ENCODE assay signal across 8 mouse cellular contexts in the genomic region with DNA sequence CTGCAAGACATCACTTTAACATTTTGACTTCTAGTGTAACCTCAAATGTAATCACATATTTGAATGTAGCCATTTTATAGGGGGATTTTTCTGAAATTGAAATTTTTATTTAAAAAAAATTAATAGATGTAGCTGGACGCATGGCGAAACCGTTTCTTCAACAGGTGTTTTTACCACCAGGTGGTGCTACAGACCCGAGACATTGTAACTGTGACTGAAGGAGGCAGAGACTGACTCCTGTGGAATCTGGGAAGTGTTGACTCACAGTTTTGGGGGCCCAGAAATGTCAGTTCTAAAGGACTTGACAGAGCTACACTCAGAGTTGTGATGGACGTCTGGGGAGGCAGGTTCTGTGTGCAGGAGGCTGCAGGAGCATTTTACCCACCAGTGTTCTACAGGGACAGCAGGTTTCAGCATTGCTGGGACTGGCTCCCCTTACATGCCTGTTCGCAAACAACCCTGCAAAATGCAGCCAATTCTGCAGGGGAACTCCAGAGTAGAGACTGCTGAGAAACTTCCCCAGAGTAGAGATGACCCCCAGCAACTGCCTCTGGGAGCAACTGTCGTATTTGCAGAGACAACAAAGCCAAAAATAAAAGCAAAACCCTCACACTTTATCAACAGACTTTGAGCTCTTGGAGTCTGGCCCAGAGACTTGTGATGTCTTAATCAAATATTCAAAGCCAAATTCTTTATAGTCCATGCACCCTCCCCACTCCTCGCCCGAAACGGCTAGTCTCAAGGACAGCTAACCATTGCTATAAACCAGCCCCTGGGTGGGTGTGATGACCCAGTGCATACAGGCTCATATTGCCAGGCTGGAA. TPM values are rescaled to one million over a fixed set of nuclear protein-coding genes. Genes with fewer than 3 reads are reported as not detected.
DNase-seq lines count a peak whose midpoint lies in the region; ATAC-seq lines count a peak whose summit lies in the region.

No protein-coding gene starts in this region.

- no peaks in the 10 kb centered on the region for H3K4me1 ChIP-seq in embryonic facial prominence, embryonic 12.5 days
- peaks cover 13% of the 10 kb centered on the region for H3K4me1 ChIP-seq in heart, embryonic 12.5 days (replicated peaks)
- peaks cover 14% of the 10 kb centered on the region for H3K4me1 ChIP-seq in kidney, embryonic 15.5 days
- H3K4me1 ChIP-seq in neural tube, embryonic 14.5 days (ENCODE audit: control insufficient read depth, insufficient read depth, low read length), result no peaks in the 10 kb centered on the region

- H3K4me2 ChIP-seq in embryonic facial prominence, embryonic 12.5 days (replicated peaks), result no peak overlapping the region
- H3K4me2 ChIP-seq in heart, embryonic 12.5 days, result no peak overlapping the region
- no peak overlapping the region for H3K4me2 ChIP-seq in kidney, embryonic 15.5 days
- no peak overlapping the region for H3K4me2 ChIP-seq in neural tube, embryonic 14.5 days (ENCODE audit: low read depth, low read length)

- 0 out of 2 replicates have a peak, but pooled peaks have one; percentile 22 for ATAC-seq in embryonic facial prominence, embryonic 12.5 days (ENCODE audit: insufficient number of reproducible peaks, insufficient read depth, low FRiP score, low TSS enrichment)
- ATAC-seq in heart, embryonic 12.5 days (ENCODE audit: insufficient number of reproducible peaks, low FRiP score), result peak; percentile 45; the same call in 1 of the 2 replicates
- ATAC-seq in kidney, embryonic 15.5 days (replicated peaks; ENCODE audit: low FRiP score), result peak; percentile 49; the same call in 1 of the 2 replicates
- ATAC-seq in neural tube, embryonic 14.5 days (ENCODE audit: low read depth), result peak; percentile 49; the same call in 1 of the 2 replicates

- H3K9me3 ChIP-seq in embryonic facial prominence, embryonic 12.5 days, result no peaks in the 10 kb centered on the region
- H3K9me3 ChIP-seq in heart, embryonic 12.5 days (replicated peaks), result no peaks in the 10 kb centered on the region
- no peaks in the 10 kb centered on the region for H3K9me3 ChIP-seq in kidney, embryonic 15.5 days (replicated peaks)
- H3K9me3 ChIP-seq in neural tube, embryonic 14.5 days (ENCODE audit: control insufficient read depth, low read length), result no peaks in the 10 kb centered on the region

- H3K4me3 ChIP-seq in embryonic facial prominence, embryonic 12.5 days, result no peak overlapping the region
- H3K4me3 ChIP-seq in heart, embryonic 12.5 days, result no peak overlapping the region
- no peak overlapping the region for H3K4me3 ChIP-seq in kidney, embryonic 15.5 days (replicated peaks)
- no peak overlapping the region for H3K4me3 ChIP-seq in neural tube, embryonic 14.5 days (ENCODE audit: low read depth, low read length)

- H3K9ac ChIP-seq in embryonic facial prominence, embryonic 12.5 days, result no peak overlapping the region
- no peak overlapping the region for H3K9ac ChIP-seq in heart, embryonic 12.5 days
- no peak overlapping the region for H3K9ac ChIP-seq in kidney, embryonic 15.5 days
- no peak overlapping the region for H3K9ac ChIP-seq in neural tube, embryonic 14.5 days (replicated peaks; ENCODE audit: low read depth, low read length)

- no peaks in the 10 kb centered on the region for H3K36me3 ChIP-seq in embryonic facial prominence, embryonic 12.5 days
- no peaks in the 10 kb centered on the region for H3K36me3 ChIP-seq in heart, embryonic 12.5 days
- H3K36me3 ChIP-seq in kidney, embryonic 15.5 days, result no peaks in the 10 kb centered on the region
- no peaks in the 10 kb centered on the region for H3K36me3 ChIP-seq in neural tube, embryonic 14.5 days (ENCODE audit: control insufficient read depth, insufficient read depth, low read length)

- no peaks in the 10 kb centered on the region for H3K27me3 ChIP-seq in embryonic facial prominence, embryonic 12.5 days
- no peaks in the 10 kb centered on the region for H3K27me3 ChIP-seq in heart, embryonic 12.5 days (replicated peaks)
- no peaks in the 10 kb centered on the region for H3K27me3 ChIP-seq in kidney, embryonic 15.5 days
- no peaks in the 10 kb centered on the region for H3K27me3 ChIP-seq in neural tube, embryonic 14.5 days (ENCODE audit: control insufficient read depth, insufficient read depth, low read length)

- WGBS in embryonic facial prominence, embryonic 12.5 days, result 40% methylated on average over 10 of the region's 10 CpGs
- WGBS in heart, embryonic 12.5 days, result 29% methylated on average over 10 of the region's 10 CpGs
- 22% methylated on average over 10 of the region's 10 CpGs for WGBS in kidney, embryonic 15.5 days
- WGBS in neural tube, embryonic 14.5 days, result 37% methylated on average over 10 of the region's 10 CpGs

- peak; percentile 79 for DNase-seq in B cell, adult 2 months
- DNase-seq in adrenal gland, postnatal 10 days, result peak; percentile 85
- DNase-seq in liver, result peak; percentile 80
- DNase-seq in testis, postnatal 10 days (ENCODE audit: low spot score), result peak; percentile 84

- H3K27ac ChIP-seq in embryonic facial prominence, embryonic 12.5 days, result no peak overlapping the region
- no peak overlapping the region for H3K27ac ChIP-seq in heart, embryonic 12.5 days (ENCODE audit: poor library complexity, severe bottlenecking)
- H3K27ac ChIP-seq in kidney, embryonic 15.5 days, result peak overlapping the region; percentile 70
- H3K27ac ChIP-seq in neural tube, embryonic 14.5 days (ENCODE audit: low read depth, low read length), result no peak overlapping the region

RNA-seq across cellular contexts. Expression of a gene that starts 4.5 kb away (rescaled TPM):
- not detected for total RNA-seq in adrenal gland, postnatal 10 days (2021)
- not detected in 2 replicates for polyA plus RNA-seq in embryonic facial prominence, embryonic 12.5 days (2016; fragmentation: Nextera tagmentation; extraction: Ambion mirVana)
- not detected in 2 replicates for polyA plus RNA-seq in heart, embryonic 12.5 days (2016; fragmentation: Nextera tagmentation; extraction: Ambion mirVana)
- not detected in 2 replicates for polyA plus RNA-seq in kidney, embryonic 15.5 days (2015; fragmentation: Nextera tagmentation; extraction: Ambion mirVana)
- not detected in 2 replicates for polyA plus RNA-seq in neural tube, embryonic 14.5 days (2014; fragmentation: Nextera tagmentation; extraction: Ambion mirVana)

RNA-seq across cellular contexts. Expression of a gene that starts 30.5 kb away (rescaled TPM):
- 10 to 100 TPM; 47.6 to 50.4 TPM for total RNA-seq in adrenal gland, postnatal 10 days (2021)
- 12.0 and 12.4 TPM in 2 replicates for polyA plus RNA-seq in embryonic facial prominence, embryonic 12.5 days (2016; fragmentation: Nextera tagmentation; extraction: Ambion mirVana)
- polyA plus RNA-seq in heart, embryonic 12.5 days (2016; fragmentation: Nextera tagmentation; extraction: Ambion mirVana), result 15.2 and 15.4 TPM in 2 replicates
- polyA plus RNA-seq in kidney, embryonic 15.5 days (2015; fragmentation: Nextera tagmentation; extraction: Ambion mirVana), result 16.5 and 16.8 TPM in 2 replicates
- 16.7 and 27.0 TPM in 2 replicates for polyA plus RNA-seq in neural tube, embryonic 14.5 days (2014; fragmentation: Nextera tagmentation; extraction: Ambion mirVana)

RNA-seq across cellular contexts. Expression of a gene that starts 49.8 kb away (rescaled TPM):
- total RNA-seq in adrenal gland, postnatal 10 days (2021), result 10 to 100 TPM; 18.5 to 21.5 TPM
- polyA plus RNA-seq in embryonic facial prominence, embryonic 12.5 days (2016; fragmentation: Nextera tagmentation; extraction: Ambion mirVana), result 14.2 and 15.4 TPM in 2 replicates
- 11.5 and 13.5 TPM in 2 replicates for polyA plus RNA-seq in heart, embryonic 12.5 days (2016; fragmentation: Nextera tagmentation; extraction: Ambion mirVana)
- 11.0 and 11.6 TPM in 2 replicates for polyA plus RNA-seq in kidney, embryonic 15.5 days (2015; fragmentation: Nextera tagmentation; extraction: Ambion mirVana)
- 13.7 and 16.8 TPM in 2 replicates for polyA plus RNA-seq in neural tube, embryonic 14.5 days (2014; fragmentation: Nextera tagmentation; extraction: Ambion mirVana)
